21 mouse cellular contexts compared by ENCODE assay signal in genomic region chr1:119605396-119605795, GRCm38 (mm10). TPM values are rescaled to one million over a fixed set of nuclear protein-coding genes. Genes with fewer than 3 reads are reported as not detected.
DNase-seq lines count a peak whose midpoint lies in the region; ATAC-seq lines count a peak whose summit lies in the region.
"Had no signal": no experiment of that assay in that cellular context is flagged by ENCODE, and none has a peak within 500 bp of the region (broad histone marks: within the 10 kb centered on the region; RNA-seq: fewer than 3 reads in every experiment).

No protein-coding gene starts in this region.

- ATAC-seq in megakaryocyte, adult 5-6 weeks (ENCODE audit: poor library complexity, severe bottlenecking), result no peak
- ATAC-seq: CD4-positive, CD25-positive, alpha-beta regulatory T cell, adult 4 months; forebrain, embryonic 14.5 days; hindbrain, postnatal 0 days; intestine, embryonic 15.5 days; liver, postnatal 0 days had no signal

- peak; percentile 70 for DNase-seq in brain, adult 2 months (ENCODE audit: low read depth, low spot score)
- peak; percentile 51 to 53 for DNase-seq in frontal cortex, adult 2 months (ENCODE audit: extremely low spot score in 1 of 2, low spot score in 1 of 2)
- DNase-seq in left cerebral cortex, adult 8-10 months (ENCODE audit: low spot score in 2 of 2), result peak; percentile 3 to 62
- peak; percentile 26 to 34 for DNase-seq in right cerebral cortex, adult 2 months (ENCODE audit: low spot score in 2 of 2)
- no peak for DNase-seq in cerebellum, postnatal 25 days
- DNase-seq in MN1 (ENCODE audit: low spot score) (no peak), liver (no peak)
- DNase-seq: adrenal gland, postnatal 25 days; cerebellum, adult 18-20 months; cerebellum, postnatal 10 days; embryo, embryonic 11 days; gastrocnemius, postnatal 10 days; kidney, adult 2 months; kidney, postnatal 36 days; liver, postnatal 0 days; lung, postnatal 10 days had no signal

RNA-seq across cellular contexts. Expression of gene Epb41l5, which starts 43.4 kb away (rescaled TPM):
- polyA plus RNA-seq in frontal cortex, adult 2 months (2012; rRNA removed), result 6.1 TPM in 2 replicates
- 10 to 100 TPM in 1 of 4 experiments, 1 to 10 TPM in 3; 7.0 to 10.8 (median 7.9) TPM for total RNA-seq in left cerebral cortex, adult 8-10 months (2022)
- total RNA-seq in megakaryocyte, adult 5-6 weeks (2015), result 0.40 TPM in 1 of 2 replicates, not detected in the other
- 0.04 TPM in 1 of 2 replicates, not detected in the other for total RNA-seq in megakaryocyte, adult 5-6 weeks (2017)

Comparison
In these comparisons a context has a peak if more than half of its experiments do, and no peak if none do; other contexts are left out.
1. DNase-seq: peak in brain, adult 2 months (single experiment), frontal cortex, adult 2 months (2 of 2), left cerebral cortex, adult 8-10 months (2 of 2) and right cerebral cortex, adult 2 months (2 of 2); none in cerebellum, postnatal 25 days (0 of 2), MN1 (single experiment) and liver (single experiment).
2. RNA of gene Epb41l5, which starts 43.4 kb away (total RNA-seq): 7.0 to 10.8 TPM in left cerebral cortex, adult 8-10 months; 0.04 to 0.40 TPM in megakaryocyte, adult 5-6 weeks; every median in the first group is over 4 times any median in the second.